Mouse (Mus musculus) left cerebral cortex, adult 18-20 months (tissue): Measurements from ENCODE around the gene Slc25a39. TPM values are rescaled to one million over a fixed set of nuclear protein-coding genes. Genes with fewer than 3 reads are reported as not detected.
"Not testable (repeated sequence)": the region's sequence is repeated elsewhere in the genome, so short reads cannot be mapped to it uniquely, and the experiment has no call there.

Source experiments
- DNase-seq, 2 experiments: peaks; one replicate each; pipeline ENCODE4 v3.0.0; 2021 to 2022; ENCODE audit warnings: low spot score in 2 of 2, mixed read lengths in 1 of 2
- total RNA-seq, 2 experiments: library from RNA; stranded (reverse); gene quantifications; 2 replicates each; pipeline ENCODE4 v1.2.3; 2021

Slc25a39 gene
- total RNA-seq, 2 experiments from 2014 or later = 60.6 to 73.2 TPM

DNA sequence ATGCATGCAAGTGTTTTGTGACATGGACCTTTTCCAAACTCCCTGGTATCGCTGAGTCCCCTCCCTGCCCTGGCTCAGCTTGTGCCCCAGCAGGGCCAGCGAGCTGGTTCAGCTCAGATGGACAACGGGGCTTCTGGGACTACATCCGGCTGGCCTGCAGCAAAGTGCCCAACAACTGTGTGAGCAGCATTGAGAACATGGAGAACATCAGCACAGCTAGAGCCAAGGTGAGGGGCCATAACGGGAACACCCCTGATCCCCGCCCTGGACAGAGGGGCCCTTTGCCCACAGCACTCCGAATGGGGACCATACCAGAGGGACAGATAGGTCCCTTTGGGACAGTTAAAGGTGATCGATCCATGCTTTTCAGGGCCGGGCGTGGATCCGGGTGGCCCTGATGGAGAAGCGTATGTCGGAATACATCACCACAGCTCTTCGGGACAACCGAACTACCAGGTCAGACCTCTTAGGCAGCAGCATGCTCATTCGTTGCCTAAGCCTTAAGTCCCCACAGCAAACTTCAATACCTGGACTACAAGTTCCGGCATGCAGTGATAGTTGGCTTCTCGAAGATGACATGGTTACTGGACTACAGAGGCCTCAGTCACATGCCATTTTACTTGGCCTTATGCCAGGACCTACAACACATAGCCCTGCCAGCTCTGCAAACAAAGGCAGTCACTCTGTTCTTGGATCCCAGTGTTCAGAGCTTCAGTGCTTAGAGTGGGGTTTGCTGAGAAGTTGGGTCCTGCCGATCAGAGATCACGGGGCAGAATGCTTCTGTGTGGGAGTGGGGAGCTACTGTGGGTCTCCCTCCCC is 9.5 kb downstream of the Slc25a39 start:
- peak in 1 of 2 experiments; percentile 37 for DNase-seq

DNA sequence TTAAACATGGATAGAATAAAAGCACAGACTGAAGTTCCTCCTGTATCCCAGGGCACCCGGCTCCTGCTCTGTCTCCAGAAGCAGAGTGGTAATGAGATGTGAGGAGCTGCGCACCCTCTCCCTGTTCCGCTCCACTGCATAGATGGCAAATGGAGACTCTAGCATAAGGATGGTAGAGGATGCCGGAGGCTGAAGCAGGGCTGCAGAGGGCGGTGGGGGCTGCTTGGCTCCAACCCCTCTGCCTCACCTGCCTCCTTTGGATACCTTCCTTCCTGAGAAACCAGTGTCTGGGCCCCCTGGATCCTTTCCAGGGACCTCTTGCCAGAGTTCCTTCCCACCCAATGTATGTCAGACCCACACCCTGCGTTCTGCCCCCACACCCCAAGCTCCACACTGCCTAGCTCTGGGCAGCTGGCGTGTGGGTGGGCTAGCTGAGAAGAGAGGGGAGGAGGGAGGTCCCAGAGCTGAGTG is 11.0 kb downstream of the Slc25a39 start:
- DNase-seq = peak; percentile 70 to 81

DNA sequence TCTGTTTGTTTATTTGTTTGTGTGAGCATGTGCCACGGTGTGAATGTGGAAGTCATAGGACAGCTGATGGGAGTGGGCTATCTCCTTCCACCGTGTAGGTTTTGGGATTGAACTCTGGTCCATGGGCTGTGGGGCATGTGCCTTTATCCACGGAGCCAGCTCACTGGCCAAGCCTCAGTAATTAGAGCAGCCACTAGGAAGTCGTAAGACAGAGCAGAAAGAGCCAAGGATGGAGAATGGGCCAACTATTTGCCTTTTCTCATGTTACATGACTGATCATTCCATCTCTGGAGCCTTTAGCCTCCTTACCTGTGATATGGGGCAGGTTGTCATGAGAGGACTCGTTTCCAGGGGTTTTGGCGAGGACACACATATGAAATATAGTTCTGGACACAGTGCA is 11.5 kb downstream of the Slc25a39 start:
- no peak for DNase-seq

DNA sequence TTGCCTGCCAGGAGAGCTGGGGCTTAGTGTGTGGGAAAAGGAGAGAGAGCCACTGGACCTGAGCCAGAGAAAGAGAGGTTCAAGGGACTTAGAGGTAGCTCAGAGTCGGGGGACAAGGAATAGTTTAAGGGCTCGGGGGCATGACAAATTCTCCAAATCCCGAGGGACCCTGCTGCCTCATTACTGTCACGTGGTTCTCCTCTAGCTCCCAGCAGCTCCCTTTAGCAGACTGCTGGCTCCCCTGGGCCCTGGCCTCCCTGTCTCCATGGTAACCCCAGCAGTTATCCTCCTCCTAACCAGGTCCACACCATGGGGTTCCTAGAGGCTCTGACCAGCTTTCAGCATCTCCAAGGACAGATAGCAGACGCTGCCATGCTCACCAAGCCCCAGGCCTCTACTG is 12.5 kb downstream of the Slc25a39 start:
- DNase-seq = peak in 1 of 2 experiments; percentile 26

DNA sequence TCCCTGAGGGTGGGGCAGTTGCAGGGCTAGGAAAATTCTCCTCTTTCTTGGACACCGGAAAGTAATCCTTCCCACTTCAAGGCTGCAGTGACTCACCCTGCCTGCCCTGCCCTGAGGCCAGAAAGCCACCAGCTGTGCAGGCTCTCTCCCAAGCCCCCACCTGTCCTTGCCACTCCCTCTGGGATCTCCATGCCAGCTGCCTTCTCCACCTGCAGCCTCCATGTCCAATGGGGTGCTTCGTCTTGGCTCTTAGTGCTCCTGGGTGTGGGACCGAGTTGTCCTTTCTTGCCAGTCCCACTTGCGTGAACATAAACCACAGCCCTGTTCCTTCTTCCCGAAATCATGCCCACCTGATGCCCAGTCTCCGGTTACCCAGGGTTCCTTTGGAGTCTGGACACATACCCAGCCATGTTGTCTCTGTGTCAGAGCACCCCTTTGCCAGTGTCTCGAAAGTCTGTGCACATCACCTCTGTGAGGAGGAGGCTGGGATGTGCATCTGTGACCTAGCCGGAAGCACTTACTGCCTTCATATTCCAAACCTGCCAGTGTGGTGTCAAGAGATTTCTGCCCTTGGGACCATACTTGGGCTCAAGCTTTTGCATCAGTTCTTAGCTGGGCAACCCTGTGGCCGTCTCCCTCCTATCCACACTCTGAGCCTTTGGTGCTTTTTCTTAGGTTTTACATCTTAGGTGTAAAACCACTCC is 13.2 kb downstream of the Slc25a39 start:
- peak in 1 of 2 experiments; percentile 17 for DNase-seq

DNA sequence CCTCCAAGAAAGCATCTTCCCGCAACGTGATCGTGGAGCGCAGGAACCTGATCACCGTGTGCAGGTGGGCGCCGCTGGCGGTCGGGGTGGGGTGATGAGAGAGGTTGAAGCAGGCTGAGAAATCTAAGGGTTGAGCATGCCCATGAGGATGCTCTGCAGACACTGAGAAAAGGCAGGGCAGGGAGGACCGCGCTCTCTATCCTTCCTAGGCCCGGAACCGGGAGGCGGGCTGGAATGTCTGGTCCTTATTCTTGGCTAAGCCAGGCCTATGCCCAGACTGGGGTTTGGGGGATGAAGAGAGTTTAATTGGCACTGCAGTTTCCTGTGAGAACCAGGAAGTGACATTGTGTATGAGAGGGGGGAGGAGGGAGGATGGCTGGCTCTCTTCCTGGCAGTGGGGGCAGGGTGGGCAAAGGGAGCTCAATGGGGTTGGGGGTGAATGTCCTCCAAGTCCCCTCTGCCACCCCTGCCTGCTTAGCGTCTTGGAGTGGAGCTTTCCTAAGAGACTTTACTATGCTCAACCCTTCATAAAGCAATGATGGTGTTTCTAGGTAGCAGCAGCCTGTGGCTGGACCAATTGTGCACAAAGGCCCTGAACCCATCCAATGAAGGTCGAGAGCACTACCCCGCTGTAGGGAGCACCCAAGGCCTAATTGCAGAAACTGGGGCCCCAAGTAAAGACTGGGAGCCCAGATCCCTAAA is 13.9 kb downstream of the Slc25a39 start:
- DNase-seq = peak in 1 of 2 experiments; percentile 51

DNA sequence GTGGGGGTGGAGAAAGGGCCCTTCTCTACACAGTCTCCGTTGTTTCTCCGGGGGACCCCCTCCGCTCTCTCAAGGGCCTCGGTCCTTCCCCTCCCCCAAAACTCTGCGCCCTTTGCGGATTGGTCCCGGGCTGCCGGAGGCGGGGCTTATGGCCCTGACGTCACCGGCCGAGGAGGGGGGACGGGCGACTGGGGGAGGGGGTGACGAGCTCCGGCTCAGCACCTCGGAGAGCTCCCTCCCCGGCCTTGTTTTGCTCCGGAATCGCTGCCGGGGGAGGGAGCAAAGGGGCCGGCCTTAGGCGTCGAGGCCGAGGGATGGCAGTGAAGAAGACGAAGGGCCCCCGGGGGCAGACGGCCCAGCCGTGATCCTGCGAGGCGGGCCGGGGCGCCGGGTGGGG is 14.5 kb downstream of the Slc25a39 start, which contains the start of gene Rundc3a:
Gene Rundc3a, plus strand, starts transcription at position 166 of the 397 bp plus-strand sequence.
- DNase-seq = peak; percentile 95 to 97

DNA sequence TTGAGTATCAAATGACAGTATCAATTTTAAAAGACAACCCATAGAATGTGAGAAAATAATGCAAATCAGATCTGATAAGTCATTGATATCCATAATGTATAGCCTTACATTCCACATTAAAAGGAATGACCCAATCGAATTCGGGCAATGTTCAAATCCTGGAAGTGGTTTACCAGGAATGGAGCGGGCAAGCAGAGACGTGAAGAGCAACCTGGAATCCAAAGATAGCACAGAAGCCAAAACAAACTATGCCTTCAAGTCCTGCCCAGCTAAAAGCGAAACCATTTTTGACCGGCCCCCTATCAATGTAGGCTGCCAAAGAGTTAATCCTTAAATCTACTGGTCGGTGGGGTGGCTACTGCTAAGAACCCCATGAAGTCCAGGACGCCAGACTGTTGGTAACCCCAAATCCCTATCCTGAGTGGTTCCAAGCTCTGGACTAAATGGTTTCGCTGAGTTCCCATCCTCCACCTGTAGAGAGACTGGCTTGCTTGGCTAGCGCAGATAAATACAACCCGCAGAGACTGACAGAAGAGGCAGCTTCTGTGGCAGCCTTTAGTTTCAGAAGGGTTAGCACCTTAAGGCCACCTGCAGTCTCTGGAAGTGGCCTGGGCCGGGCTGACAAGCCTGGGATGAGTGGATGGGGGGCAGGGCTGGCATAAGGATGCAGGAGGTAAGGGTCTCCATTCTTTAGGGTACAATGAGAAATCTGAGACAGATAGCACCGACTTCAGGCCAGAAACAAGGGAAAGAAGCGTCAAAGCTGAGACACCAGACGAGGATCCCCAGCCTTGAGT is 15.1 kb downstream of the Slc25a39 start:
- DNase-seq = no peak

DNA sequence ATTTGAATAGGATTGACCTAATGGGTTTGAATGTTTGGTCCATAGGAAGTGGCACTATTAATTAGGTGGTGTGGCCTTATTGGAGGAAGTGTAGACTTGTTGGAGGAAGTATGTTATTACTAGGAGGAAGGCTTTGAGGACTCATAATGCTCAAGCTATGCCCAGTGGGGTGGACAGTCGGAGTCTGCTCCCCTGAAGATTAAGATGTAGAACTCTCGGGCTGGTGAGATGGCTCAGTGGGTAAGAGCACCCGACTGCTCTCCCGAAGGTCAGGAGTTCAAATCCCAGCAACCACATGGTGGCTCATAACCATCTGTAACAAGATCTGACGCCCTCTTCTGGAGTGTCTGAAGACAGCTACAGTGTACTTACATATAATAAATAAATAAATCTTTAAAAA is 18.3 kb downstream of the Slc25a39 start:
- DNase-seq = not testable (repeated sequence)

DNA sequence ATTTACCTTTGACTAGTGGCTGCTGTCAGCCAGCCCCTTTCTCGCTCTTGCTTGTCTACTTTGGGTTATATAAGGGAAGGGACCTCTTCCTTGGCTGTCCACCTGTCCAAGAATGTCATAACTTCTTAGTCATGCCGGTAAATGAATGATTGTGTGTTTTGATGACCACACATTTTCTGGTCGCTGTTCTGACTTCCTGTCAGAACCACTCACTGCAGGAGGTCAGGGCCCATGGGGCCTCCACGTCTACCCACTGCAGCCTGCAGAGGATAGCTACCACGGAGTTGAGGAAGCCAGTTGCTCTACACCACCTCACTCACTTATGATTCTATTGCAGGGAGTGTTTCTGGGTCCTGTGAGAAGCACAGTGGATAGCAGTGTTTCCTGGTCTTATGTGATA is 21.6 kb downstream of the Slc25a39 start:
- no peak for DNase-seq

DNA sequence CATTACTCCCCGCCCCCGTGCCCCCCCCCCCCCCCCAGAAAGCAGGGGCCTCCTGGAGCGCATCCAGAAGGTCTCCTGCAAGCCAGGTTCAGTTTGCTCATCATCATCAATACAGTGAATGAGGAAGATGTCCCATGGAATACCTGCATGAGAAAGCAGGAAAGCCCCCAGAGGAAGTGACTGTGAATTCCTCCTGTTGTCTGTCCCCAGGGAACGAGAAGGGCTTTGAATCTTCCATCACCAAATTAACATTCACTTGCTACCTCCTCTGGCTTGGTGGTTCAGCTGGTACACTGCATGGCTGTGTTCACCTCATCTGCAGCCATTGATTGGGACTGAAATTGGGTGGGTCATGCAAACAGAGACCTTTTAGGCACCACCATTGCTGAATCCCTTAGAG is 22.7 kb downstream of the Slc25a39 start:
- no peak for DNase-seq

DNA sequence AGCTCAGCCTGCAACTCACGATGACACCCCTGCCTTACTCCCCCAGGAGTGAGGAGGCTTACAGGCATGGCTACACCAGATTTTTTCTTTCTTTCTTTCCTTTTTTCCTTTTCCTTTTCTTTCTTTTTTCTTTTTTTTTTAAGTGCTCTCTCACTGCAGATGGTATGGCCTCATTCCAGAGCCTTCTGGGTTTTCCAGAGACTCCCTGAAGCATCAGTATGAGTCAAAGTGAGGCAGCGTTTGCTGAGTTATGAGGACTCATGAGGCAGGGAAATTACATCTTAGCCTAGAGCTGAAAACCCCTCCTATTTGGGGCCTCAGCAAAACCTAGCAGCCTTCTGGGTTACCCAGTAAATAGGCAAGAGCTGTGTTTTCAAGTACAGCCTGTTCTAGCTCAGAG is 23.3 kb downstream of the Slc25a39 start:
- DNase-seq = peak; percentile 52 to 63

DNA sequence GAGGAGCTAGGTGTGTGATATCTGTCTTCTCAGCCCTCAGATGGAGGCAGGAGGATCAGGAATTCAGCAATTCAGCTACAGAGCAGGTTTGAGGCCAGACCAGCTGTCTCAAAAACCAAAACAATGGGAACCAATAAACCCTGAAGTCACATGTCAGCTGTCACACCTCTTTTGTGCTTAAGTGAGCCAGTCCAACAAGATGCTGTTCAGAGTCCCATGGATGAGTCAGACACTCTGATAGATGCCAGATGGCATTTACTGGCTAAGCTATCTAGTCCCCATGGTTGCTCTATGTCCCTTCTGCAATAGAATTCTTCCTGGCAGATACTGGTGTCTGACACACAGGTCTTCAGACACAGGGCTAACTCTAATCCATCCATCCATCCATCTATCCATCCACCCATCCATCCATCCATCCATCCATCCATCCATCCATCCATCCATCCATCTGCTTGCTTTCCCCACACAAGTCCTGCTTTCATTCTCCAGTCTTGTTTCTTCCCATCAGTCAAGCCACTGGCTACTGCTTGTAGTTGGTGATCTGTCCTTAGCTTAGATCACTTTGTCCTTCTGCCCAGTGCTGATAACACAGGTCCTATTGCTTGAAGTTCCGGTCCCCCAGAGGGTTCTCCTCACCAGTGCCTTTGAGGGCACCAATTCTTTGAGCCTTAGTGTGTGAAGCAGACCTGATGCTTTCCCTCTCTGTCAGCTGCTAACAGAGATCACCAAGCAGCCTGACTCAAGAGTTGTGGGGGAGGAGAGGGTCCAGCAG is 24.2 kb downstream of the Slc25a39 start:
- peak in 1 of 2 experiments; percentile 5 for DNase-seq

DNA sequence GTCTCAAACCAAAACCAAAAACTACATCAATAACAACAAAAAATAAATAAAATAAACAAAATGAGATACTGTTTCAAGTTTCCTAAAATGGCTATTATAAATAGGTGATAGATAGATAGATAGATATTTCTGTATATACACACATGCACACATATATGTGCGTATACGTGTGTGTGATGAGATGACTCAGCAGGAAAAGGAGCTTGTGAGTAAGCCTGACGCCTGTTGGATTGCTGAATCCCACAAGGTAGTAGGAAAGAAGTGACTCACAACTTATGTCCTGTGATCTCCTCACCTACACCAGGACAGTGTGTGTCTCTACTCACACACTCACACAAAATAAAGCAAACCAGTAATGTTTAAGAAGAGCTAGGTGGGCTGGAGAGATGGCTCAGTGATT is 25.0 kb downstream of the Slc25a39 start:
- no peak for DNase-seq

DNA sequence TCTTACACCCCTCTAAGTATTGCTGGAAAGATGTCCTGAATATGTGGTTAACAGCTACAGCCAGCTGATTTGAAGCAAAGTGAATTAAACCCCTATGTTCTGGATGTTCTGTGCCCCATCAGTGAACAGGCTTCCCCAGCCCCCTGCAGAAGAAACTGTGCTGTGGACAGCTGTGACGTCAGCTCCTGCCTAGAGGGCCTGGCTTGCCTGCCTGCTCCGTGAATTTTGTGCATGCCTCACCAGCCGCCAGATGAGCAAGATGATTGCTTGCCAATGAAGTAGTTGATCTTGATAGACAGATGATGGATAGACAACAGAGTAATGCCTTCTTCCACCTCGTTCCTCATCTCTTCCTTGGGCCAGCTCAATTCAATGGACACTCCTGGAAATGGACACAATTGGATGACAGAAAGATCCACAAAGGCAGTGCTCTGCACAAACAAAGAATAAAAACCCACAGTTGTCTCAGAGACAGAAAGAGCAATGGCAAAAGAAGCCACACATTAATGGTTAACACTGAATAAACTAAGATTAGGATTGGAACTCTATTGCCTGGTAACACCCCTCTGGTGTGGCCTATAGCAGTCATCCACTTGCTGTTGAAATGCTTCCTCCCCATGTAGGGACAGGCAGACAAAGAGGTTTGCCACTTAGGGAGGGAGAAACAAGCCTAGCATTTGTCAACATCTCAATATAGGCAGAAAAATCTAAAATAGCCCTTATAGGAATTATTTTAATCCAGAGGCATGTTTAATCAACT is 26.2 kb downstream of the Slc25a39 start:
- DNase-seq = no peak

DNA sequence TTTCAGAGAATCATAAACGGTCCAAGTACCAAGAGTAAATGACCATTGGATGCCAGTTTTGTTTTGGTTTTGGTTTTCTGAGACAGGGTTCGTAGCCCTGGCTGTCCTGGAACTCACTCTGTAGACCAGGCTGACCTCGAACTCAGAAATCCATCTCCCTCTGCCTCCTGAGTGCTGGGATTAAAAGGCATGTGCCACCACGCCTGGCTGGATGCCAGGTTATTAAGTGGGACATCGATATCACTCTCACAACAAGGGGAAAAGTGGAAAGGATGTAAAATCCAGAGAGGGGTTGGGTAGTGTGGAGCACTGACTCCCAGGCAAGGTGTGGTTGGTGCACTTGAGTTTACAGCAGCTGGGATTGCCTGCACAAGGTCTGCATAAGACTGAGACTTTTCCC is 27.7 kb downstream of the Slc25a39 start:
- no peak for DNase-seq

DNA sequence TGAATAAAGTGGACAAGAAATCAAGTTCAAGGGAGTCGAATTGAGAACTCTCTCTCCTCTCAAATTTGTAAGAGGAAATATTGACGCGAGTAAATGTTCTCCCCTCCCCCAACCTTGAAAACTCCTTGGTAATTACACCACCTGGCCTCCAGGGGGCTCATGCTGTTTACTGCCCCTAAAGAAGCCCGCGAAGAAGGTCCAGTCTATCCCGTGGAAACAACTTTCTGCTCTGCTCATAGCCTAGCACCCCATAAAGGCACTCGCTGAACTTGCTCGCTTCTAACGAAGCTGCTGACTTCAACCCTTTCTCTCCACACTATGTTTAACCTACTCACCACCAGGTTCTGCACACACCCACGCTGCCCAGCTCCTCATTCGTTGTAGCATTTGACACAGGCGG is 30.6 kb downstream of the Slc25a39 start:
- no peak for DNase-seq

DNA sequence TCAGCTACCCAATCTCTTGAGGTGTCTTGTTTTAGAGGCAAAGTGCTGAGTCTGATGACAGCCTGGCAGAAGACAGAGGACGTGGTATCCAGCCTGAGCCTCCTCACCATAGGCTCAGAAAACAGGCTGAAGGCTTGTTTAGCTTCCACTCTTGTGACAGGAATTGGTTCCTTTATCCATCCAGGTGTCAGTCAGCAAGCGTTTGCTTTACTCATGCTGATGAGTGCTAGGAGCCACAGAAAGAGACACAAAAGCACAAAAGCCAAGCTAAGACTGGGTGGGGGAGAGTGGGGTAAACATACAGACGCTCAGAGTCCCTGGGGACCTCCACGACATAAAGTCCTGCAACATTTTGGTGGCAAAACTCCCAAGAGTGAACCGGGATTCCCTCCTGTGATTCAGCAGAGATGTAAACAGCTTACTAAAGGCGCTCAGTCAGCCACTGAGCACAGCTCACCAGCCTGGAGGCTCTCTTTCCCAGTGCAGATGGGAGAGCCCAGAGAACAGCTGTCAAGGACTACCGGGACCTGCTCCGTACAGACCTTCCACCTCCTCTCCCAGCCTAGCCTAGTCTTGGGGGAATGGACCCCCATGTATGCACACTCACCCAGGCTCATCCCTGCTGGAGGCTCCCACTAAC is 31.4 kb downstream of the Slc25a39 start:
- no peak for DNase-seq
